Mouse (Mus musculus) midbrain, embryonic 15.5 days (tissue): Measurements from ENCODE around the gene Cryga. TPM values are rescaled to one million over a fixed set of nuclear protein-coding genes. Genes with fewer than 3 reads are reported as not detected.

ENCODE experiments used
- ATAC-seq: fragments of 200-750 bp; cut with Nextera tagmentation; replicated peaks from 2 replicates; pipeline ENCODE4 v1.8.0; 2017; ENCODE audit warnings: moderate TSS enrichment
- H3K27ac ChIP-seq: fragments of 300-500 bp; sonication (generic); 2 replicates; pipeline ENCODE4 v1.5.1; 2015; ENCODE audit warnings: mild to moderate bottlenecking, inconsistent platforms
- H3K27me3 ChIP-seq: fragments of 300-500 bp; sonication (generic); replicated peaks from 2 replicates; pipeline ENCODE4 v1.6.1; 2015; ENCODE audit warnings: inconsistent platforms
- H3K36me3 ChIP-seq: fragments of 300-500 bp; sonication (generic); replicated peaks from 2 replicates; pipeline ENCODE4 v1.6.1; 2015; ENCODE audit warnings: inconsistent platforms
- H3K4me1 ChIP-seq: fragments of 300-500 bp; sonication (generic); 2 replicates; pipeline ENCODE4 v1.6.1; 2015; ENCODE audit warnings: inconsistent platforms
- H3K4me2 ChIP-seq: fragments of 300-500 bp; sonication (generic); 2 replicates; pipeline ENCODE4 v1.6.1; 2015; ENCODE audit warnings: inconsistent platforms, mild to moderate bottlenecking, moderate library complexity
- H3K4me3 ChIP-seq: fragments of 300-500 bp; sonication (generic); 2 replicates; pipeline ENCODE4 v1.5.1; 2015; ENCODE audit warnings: mild to moderate bottlenecking, inconsistent platforms
- H3K9ac ChIP-seq: fragments of 300-500 bp; sonication (generic); 2 replicates; pipeline ENCODE4 v1.6.1; 2015; ENCODE audit warnings: mild to moderate bottlenecking, inconsistent platforms
- H3K9me3 ChIP-seq: fragments of 300-500 bp; sonication (generic); 2 replicates; pipeline ENCODE4 v1.6.1; 2016; ENCODE audit warnings: inconsistent platforms
- WGBS: fragments of 180-500 bp; shearing (Covaris S2); methylation state at CpG from one replicate; pipeline ENCODE4 v1.1.7; 2015; ENCODE audit warnings: mixed read lengths; 5-methylcytosine and 5-hydroxymethylcytosine counted together
- polyA plus RNA-seq: library from polyadenylated mRNA; unstranded; fragments of >200 nt; fragmentation: Nextera tagmentation; extraction: Ambion mirVana; gene quantifications from 2 replicates; pipeline ENCODE4 v1.2.1, GENCODE M21; 2015

Cryga gene
- polyA plus RNA-seq, 1 experiment from 2014 or later = not detected

DNA sequence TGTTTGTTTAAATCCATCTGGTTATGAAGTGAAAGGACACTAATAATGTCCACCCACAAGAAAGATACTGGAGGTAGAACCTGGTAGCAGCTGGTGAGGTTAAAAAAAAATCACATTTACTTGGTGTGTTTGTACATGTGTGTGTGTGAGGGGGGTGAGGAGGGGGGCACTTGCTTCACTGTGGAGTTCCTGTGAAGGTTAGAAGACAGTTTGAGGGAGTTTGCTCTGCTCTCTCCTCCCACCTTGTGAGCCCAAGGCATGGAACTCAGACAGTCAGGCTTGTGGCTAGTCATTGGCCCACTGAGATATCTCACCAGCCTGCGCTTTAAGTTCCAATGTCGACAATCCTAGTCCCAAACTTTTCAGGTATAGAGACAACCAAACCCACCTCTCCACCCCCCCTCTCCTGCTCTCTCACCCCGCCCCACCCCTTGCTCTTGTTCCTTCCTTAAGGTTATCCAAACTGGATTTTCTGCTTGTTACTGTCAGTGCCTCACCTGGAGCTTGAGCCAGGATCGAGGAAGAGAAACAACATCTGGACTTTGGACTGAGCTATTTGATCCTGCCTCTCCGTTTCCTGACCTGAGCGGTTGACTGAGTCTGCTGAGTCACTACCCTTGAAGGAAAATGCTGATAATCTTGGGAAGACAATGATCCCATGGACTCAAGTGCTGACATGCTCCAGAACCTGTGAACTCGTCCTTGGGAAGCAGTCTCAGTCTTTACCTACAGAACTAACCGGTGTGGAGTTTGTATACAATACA is 15.2 kb upstream of the Cryga start:
- no peak for ATAC-seq
- 85% methylated on average over 8 of the region's 8 CpGs for WGBS
- H3K36me3 ChIP-seq = no peaks in the 10 kb centered on the region
- no peak overlapping the region for H3K4me3 ChIP-seq
- no peaks in the 10 kb centered on the region for H3K27me3 ChIP-seq
- no peaks in the 10 kb centered on the region for H3K4me1 ChIP-seq
- no peak overlapping the region for H3K9ac ChIP-seq
- no peak overlapping the region for H3K4me2 ChIP-seq
- H3K27ac ChIP-seq = no peak overlapping the region
- no peaks in the 10 kb centered on the region for H3K9me3 ChIP-seq

- 0 out of 2 replicates have a peak, but pooled peaks cover 2% of the 10 kb centered on the region for H3K4me1 ChIP-seq
- no peak overlapping the region for H3K9ac ChIP-seq
- no peaks in the 10 kb centered on the region for H3K9me3 ChIP-seq
- no peak overlapping the region for H3K27ac ChIP-seq
- WGBS = 91% methylated on average over 5 of the region's 5 CpGs
- H3K27me3 ChIP-seq = no peaks in the 10 kb centered on the region
- no peak for ATAC-seq
- no peak overlapping the region for H3K4me2 ChIP-seq
- no peaks in the 10 kb centered on the region for H3K36me3 ChIP-seq
- H3K4me3 ChIP-seq = no peak overlapping the region
Observed at GRCm38 (mm10) chr1:65113536-65114172, 10.5 kb upstream of the Cryga start.

- no peak for ATAC-seq
- Histone ChIP-seq H3K27me3 (no peaks in the 10 kb centered on the region), H3K9ac (no peak overlapping the region), H3K4me1 (0 out of 2 replicates have a peak, but pooled peaks cover 2% of the 10 kb centered on the region), H3K27ac (no peak overlapping the region), H3K4me3 (no peak overlapping the region), H3K4me2 (peak overlapping the region; percentile 31; the same call in 1 of the 2 replicates), H3K9me3 (no peaks in the 10 kb centered on the region), H3K36me3 (no peaks in the 10 kb centered on the region)
- 53% methylated on average over 14 of the region's 14 CpGs for WGBS
Observed at GRCm38 (mm10) chr1:65112807-65113196, 9.6 kb upstream of the Cryga start.

GRCm38 (mm10) chr1:65112031-65112806 is 9.0 kb upstream of the Cryga start:
- Histone ChIP-seq H3K4me3 (no peak overlapping the region), H3K4me1 (0 out of 2 replicates have a peak, but pooled peaks cover 2% of the 10 kb centered on the region), H3K4me2 (peak overlapping the region; percentile 31), H3K9ac (no peak overlapping the region), H3K36me3 (no peaks in the 10 kb centered on the region), H3K9me3 (no peaks in the 10 kb centered on the region), H3K27me3 (no peaks in the 10 kb centered on the region), H3K27ac (no peak overlapping the region)
- peak; percentile 81 for ATAC-seq
- 12% methylated on average over 8 of the region's 8 CpGs for WGBS

DNA sequence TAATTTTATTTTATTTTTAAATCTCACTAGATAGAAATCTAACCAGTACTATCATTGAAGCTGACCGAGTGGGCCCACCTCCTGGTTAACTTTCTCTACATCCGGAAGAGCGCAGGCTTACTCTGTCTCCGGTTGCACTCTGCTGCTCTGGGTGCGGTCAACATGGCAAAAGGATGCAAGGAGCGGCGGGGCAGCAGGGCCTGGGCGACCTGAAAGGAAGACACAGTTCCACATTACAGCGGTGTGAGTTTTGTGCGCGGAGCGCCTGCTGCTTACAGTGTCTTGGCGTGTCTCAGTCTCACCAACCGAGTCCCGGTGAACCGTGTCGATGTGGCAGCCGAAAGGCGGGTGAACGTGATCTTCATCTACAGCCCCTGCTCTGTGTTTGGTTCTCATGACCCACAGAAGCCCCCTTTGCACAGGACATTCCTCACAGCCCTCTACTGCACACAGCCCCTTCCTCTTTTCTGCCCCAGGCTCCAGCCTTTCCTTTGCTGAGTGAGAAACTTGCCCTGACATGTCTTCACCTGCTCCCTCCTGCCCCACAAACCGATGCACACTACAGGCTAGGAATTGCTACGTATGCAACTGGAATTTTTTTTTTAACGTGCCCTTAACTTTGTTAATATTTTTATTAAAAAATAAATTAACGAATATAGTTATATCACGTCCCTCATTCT is 6.7 kb upstream of the Cryga start:
- Histone ChIP-seq H3K27me3 (no peaks in the 10 kb centered on the region), H3K9ac (no peak overlapping the region), H3K9me3 (no peaks in the 10 kb centered on the region), H3K27ac (no peak overlapping the region), H3K36me3 (no peaks in the 10 kb centered on the region), H3K4me2 (no peak overlapping the region), H3K4me1 (0 out of 2 replicates have a peak, but pooled peaks cover 2% of the 10 kb centered on the region), H3K4me3 (no peak overlapping the region)
- 77% methylated on average over 25 of the region's 25 CpGs for WGBS
- no peak for ATAC-seq

DNA sequence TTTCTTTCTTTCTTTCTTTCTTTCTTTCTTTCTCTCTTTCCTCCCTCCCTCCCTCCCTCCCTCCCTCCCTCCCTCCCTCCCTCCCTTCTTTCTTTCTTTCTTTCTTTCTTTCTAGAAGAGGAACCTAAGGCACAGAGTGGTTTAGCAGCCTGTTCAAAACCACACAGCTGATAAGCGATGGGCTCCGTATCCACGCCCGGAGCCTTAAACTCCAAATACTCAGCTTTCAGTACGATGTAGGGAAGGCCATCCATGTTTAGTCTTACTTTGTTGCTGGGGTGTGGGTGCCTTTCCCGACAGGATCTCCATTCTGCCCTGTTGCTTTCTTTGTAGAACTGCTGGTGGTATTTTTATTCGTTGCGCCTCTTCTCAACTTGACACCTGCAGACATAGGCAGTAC is 6.0 kb upstream of the Cryga start:
- ATAC-seq = no peak

GRCm38 (mm10) chr1:65107654-65108279 is 4.6 kb upstream of the Cryga start:
- Histone ChIP-seq H3K4me2 (no peak overlapping the region), H3K36me3 (no peaks in the 10 kb centered on the region), H3K27ac (no peak overlapping the region), H3K9me3 (no peaks in the 10 kb centered on the region), H3K9ac (no peak overlapping the region), H3K27me3 (no peaks in the 10 kb centered on the region), H3K4me1 (0 out of 2 replicates have a peak, but pooled peaks cover 2% of the 10 kb centered on the region), H3K4me3 (no peak overlapping the region)
- WGBS = 88% methylated on average over 10 of the region's 10 CpGs
- no peak for ATAC-seq

More for the DNA sequence above, 6.0 kb upstream of the Cryga start:
- H3K4me2 ChIP-seq = no peak overlapping the region
- no peak overlapping the region for H3K4me3 ChIP-seq
- no peak overlapping the region for H3K27ac ChIP-seq
- H3K9me3 ChIP-seq = no peaks in the 10 kb centered on the region
- H3K4me1 ChIP-seq = 0 out of 2 replicates have a peak, but pooled peaks cover 2% of the 10 kb centered on the region
- WGBS = 92% methylated on average over 8 of the region's 8 CpGs
- H3K27me3 ChIP-seq = no peaks in the 10 kb centered on the region
- no peaks in the 10 kb centered on the region for H3K36me3 ChIP-seq
- no peak overlapping the region for H3K9ac ChIP-seq

- Histone ChIP-seq H3K27ac (no peak overlapping the region), H3K27me3 (no peaks in the 10 kb centered on the region), H3K4me2 (no peak overlapping the region), H3K9ac (no peak overlapping the region), H3K4me1 (no peaks in the 10 kb centered on the region), H3K9me3 (no peaks in the 10 kb centered on the region), H3K36me3 (no peaks in the 10 kb centered on the region), H3K4me3 (no peak overlapping the region)
- WGBS = 89% methylated on average over 3 of the region's 3 CpGs
- ATAC-seq = no peak
Observed at GRCm38 (mm10) chr1:65096953-65097352, 6.2 kb downstream of the Cryga start.

GRCm38 (mm10) chr1:65091566-65091965 is 11.6 kb downstream of the Cryga start:
- no peak overlapping the region for H3K27ac ChIP-seq
- no peaks in the 10 kb centered on the region for H3K27me3 ChIP-seq
- H3K4me3 ChIP-seq = no peak overlapping the region
- WGBS = 92% methylated on average over 3 of the region's 3 CpGs
- H3K4me2 ChIP-seq = no peak overlapping the region
- no peak overlapping the region for H3K9ac ChIP-seq
- H3K4me1 ChIP-seq = no peaks in the 10 kb centered on the region
- ATAC-seq = no peak
- H3K9me3 ChIP-seq = no peaks in the 10 kb centered on the region
- H3K36me3 ChIP-seq = no peaks in the 10 kb centered on the region

DNA sequence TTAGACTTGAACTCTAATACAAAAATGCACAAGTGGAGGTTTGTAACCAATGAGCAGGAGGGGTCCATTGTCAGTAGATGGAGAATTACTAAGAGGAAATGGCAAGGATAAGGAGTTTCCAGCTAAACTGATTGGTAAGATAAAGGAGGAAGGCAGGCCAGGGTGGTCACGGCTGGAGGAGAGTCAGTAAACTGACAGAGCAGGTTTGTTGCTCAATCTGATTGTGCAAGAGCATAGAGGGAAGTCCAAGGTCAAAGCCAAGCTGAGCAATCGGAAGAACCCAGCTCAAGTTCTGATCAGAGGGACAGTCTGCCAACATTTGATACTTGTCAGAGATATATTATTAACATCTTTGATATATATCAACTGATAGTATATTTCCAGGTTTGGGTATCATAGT is 12.8 kb downstream of the Cryga start:
- no peak overlapping the region for H3K27ac ChIP-seq
- no peaks in the 10 kb centered on the region for H3K4me1 ChIP-seq
- no peak overlapping the region for H3K9ac ChIP-seq
- ATAC-seq = no peak
- H3K36me3 ChIP-seq = no peaks in the 10 kb centered on the region
- H3K9me3 ChIP-seq = no peaks in the 10 kb centered on the region
- no peaks in the 10 kb centered on the region for H3K27me3 ChIP-seq
- no peak overlapping the region for H3K4me2 ChIP-seq
- 89% methylated on average over 2 of the region's 2 CpGs for WGBS
- no peak overlapping the region for H3K4me3 ChIP-seq

DNA sequence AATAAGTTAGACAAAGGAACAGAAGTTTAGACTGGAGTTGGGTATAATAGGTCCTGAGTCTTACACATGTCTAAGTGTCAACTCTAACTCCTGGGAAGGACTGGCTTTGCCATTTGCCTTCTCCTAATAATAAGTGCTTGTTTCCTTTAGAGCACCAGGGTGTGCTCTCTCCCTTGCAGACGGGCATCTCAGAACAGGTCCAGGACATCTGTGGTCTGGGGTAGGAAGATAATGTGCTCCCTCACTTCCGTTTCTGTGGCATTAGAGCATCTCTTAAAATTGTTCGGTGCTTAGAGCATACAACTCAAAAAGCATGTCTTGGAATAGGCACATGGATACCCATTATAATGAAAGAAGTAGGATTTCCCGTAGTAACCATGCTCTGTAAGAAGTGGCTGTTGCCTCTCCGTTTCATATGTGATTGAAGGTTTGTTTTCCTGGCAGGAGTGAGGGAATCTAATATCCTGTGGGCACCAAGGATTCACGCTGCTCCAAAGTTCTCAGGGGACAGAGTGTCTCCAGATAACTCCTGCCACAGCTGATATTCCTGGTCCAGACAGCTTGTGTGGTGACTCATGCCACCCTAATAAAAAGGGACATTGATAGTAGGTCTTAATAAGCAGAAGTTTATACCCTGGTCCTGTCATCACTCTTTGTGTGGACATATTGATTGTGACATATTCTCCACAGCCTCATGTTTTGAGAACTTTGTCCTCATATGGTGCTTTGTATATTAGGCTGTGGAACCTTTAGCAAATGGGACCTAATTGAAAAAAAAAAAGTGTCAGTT is 14.4 kb downstream of the Cryga start:
- 83% methylated on average over 6 of the region's 6 CpGs for WGBS
- no peak for ATAC-seq

More for the DNA sequence above, 14.4 kb downstream of the Cryga start:
- H3K27me3 ChIP-seq = no peaks in the 10 kb centered on the region
- no peaks in the 10 kb centered on the region for H3K4me1 ChIP-seq
- no peak overlapping the region for H3K27ac ChIP-seq
- no peaks in the 10 kb centered on the region for H3K9me3 ChIP-seq
- H3K36me3 ChIP-seq = no peaks in the 10 kb centered on the region
- H3K4me2 ChIP-seq = no peak overlapping the region
- H3K4me3 ChIP-seq = no peak overlapping the region
- H3K9ac ChIP-seq = no peak overlapping the region
